Mouse (Mus musculus): Measurements from ENCODE around the gene Dbx2.

Dbx2 gene

DNA sequence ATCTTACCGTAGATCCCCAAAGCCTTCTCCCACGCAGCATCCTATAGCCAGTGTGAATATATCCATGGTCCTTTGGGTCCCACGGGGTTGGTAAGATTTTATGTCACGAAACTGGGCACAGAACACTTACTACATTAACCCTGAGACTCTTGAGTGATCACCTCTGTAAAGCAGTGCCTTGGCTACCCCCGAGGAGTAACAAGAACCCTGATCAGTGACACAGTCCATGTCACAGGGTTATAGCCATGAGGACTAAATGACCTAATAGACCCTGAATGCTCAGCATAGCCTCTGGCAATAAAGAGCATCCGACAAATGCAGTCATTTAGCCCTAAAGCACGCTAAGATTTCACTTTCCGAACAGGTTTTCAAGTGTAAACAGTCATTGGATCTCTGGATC lies 33.0 kb downstream of the Dbx2 start:
- DNase-seq (ENCODE audit: low spot score) = no peak

DNA sequence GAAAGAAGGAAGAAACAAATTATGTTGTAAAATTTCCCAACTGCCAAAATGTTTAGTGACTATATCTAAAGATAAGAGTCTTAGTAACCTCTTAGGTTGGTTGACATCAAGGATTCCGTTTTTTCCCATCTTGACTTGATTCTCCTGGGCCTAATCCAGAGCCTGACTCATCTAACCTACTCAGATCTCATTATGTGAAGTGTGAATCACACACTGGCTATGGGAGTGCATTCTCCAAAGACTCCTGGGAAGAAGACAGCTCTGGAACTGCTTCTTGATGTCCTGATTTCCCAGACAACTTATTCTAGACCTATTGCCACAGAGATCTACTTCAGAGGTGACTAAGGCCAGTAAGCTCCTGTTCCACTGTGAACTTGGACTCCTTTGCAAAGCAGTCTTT lies 43.2 kb downstream of the Dbx2 start:
- peak; percentile 26 for DNase-seq (ENCODE audit: low spot score)

GRCm38 (mm10) chr15:95601179-95601578 lies 54.6 kb downstream of the Dbx2 start:
- no peak for DNase-seq (ENCODE audit: low spot score)

DNA sequence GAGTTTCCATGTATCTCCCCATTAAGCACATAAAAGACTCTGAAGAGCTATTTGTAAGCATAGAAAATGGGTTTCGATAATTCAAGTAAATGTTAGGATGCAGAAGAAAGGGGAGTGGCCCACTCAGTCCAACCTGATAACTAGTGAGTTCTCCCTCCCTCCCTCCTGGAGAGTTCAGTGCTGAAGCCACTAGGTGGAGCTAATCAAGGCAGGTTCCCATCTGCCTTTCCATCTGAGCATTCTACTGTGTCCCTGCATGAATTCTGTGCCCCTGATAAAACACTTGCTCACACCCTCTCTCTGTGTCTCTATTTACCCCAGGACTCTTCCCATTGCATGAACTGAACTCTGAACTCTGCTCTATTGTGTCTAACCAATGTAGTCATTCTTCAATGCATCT lies 57.1 kb downstream of the Dbx2 start:
- DNase-seq (ENCODE audit: low spot score) = no peak

DNA sequence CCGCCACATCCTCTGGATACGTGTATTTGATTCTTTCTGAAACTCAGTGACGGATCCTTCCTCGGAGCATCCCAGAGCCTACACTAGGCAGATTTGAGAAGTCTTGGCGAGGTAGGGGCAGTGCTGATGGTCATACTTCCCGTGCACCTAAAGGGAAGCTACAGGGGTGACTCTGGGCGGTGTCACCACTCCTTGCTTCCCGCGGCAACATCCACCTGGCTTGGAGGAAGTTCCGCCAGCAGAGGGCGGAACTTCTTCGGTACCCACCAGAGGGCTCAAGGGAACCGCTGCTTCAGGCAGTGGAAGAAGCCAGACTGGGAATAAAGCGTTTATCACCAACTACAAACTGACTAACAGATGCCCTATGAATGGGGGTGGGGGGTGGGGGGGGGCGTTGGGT lies 68.9 kb downstream of the Dbx2 start:
- DNase-seq (ENCODE audit: low spot score) = no peak

GRCm38 (mm10) chr15:95584891-95585290 lies 70.9 kb downstream of the Dbx2 start:
- no peak for DNase-seq (ENCODE audit: low spot score)

DNA sequence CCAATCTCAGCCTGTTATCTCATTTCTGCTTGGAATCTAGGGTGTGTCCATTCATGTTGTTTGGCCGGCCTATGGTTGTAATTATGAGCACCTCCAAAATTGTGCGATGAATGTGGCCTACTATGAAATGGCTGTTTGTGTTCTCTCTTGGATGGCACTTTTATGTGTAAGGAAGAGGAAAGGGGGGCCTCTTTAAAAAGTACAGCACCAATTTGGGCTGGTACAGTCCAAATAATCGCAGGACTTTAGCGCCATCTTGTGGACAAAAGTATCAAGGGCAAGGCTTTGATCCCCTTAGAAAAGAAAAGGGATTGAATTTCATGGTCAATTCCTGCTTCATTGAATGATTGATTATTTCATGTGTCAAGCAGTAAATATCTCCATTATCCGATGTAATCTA lies 81.1 kb downstream of the Dbx2 start:
- peak; percentile 63 for DNase-seq (ENCODE audit: low spot score)
